Mouse (Mus musculus): ENCODE measurements around the gene BC048562. TPM values are rescaled to one million over a fixed set of nuclear protein-coding genes. Genes with fewer than 3 reads are reported as not detected.

BC048562 gene
- total and polyA plus RNA-seq, 3 experiments = not detected

Other genes starting within 250 kb of the BC048562 start
Only the 20 nearest of the 23 such genes appear.
- 3.7 and 3.9 TPM in 2 replicates for gene Dag1, start 172.5 kb upstream of the BC048562 start, total RNA-seq (2012; rRNA removed)
- 1.4 and 1.7 TPM in 2 replicates for gene Dag1, start 172.5 kb upstream of the BC048562 start, total RNA-seq (2014; rRNA removed)
- gene Dag1, start 172.5 kb upstream of the BC048562 start, polyA plus RNA-seq (2012; ENCODE audit: insufficient read length, low read depth) = 4.3 and 5.7 TPM in 2 replicates
- 9.3 and 12.9 TPM in 2 replicates for gene Nicn1, start 146.1 kb upstream of the BC048562 start, total RNA-seq (2012; rRNA removed)
- gene Nicn1, start 146.1 kb upstream of the BC048562 start, total RNA-seq (2014; rRNA removed) = 7.4 and 8.5 TPM in 2 replicates
- 9.5 and 9.7 TPM in 2 replicates for gene Nicn1, start 146.1 kb upstream of the BC048562 start, polyA plus RNA-seq (2012; ENCODE audit: insufficient read length, low read depth)
- 2.2 and 2.7 TPM in 2 replicates for gene Amt, start 139.6 kb upstream of the BC048562 start, total RNA-seq (2012; rRNA removed)
- 1.1 and 1.3 TPM in 2 replicates for gene Amt, start 139.6 kb upstream of the BC048562 start, total RNA-seq (2014; rRNA removed)
- 1.5 and 2.1 TPM in 2 replicates for gene Amt, start 139.6 kb upstream of the BC048562 start, polyA plus RNA-seq (2012; ENCODE audit: insufficient read length, low read depth)
- 84.0 and 96.9 TPM in 2 replicates for gene Rhoa, start 130.4 kb upstream of the BC048562 start, total RNA-seq (2012; rRNA removed)
- 231 and 243 TPM in 2 replicates for gene Rhoa, start 130.4 kb upstream of the BC048562 start, total RNA-seq (2014; rRNA removed)
- gene Rhoa, start 130.4 kb upstream of the BC048562 start, polyA plus RNA-seq (2012; ENCODE audit: insufficient read length, low read depth) = 308 TPM in 2 replicates
- gene Tcta, start 130.3 kb upstream of the BC048562 start, total RNA-seq (2012; rRNA removed) = 5.0 and 8.7 TPM in 2 replicates
- 7.3 and 7.4 TPM in 2 replicates for gene Tcta, start 130.3 kb upstream of the BC048562 start, total RNA-seq (2014; rRNA removed)
- gene Tcta, start 130.3 kb upstream of the BC048562 start, polyA plus RNA-seq (2012; ENCODE audit: insufficient read length, low read depth) = 3.0 and 5.0 TPM in 2 replicates
- 506 and 595 TPM in 2 replicates for gene Gpx1, start 97.6 kb upstream of the BC048562 start, total RNA-seq (2012; rRNA removed)
- gene Gpx1, start 97.6 kb upstream of the BC048562 start, total RNA-seq (2014; rRNA removed) = 750 and 883 TPM in 2 replicates
- 694 and 813 TPM in 2 replicates for gene Gpx1, start 97.6 kb upstream of the BC048562 start, polyA plus RNA-seq (2012; ENCODE audit: insufficient read length, low read depth)
- gene Usp4, start 88.6 kb upstream of the BC048562 start, total RNA-seq (2012; rRNA removed) = 72.8 and 74.6 TPM in 2 replicates
- 50.6 and 52.1 TPM in 2 replicates for gene Usp4, start 88.6 kb upstream of the BC048562 start, total RNA-seq (2014; rRNA removed)
- gene Usp4, start 88.6 kb upstream of the BC048562 start, polyA plus RNA-seq (2012; ENCODE audit: insufficient read length, low read depth) = 86.3 and 93.5 TPM in 2 replicates
- gene 1700102P08Rik, start 43.7 kb upstream of the BC048562 start, total RNA-seq (2012; rRNA removed) = 0.21 TPM in 2 replicates
- 0.59 TPM in 1 of 2 replicates, not detected in the other for gene 1700102P08Rik, start 43.7 kb upstream of the BC048562 start, total RNA-seq (2014; rRNA removed)
- gene 1700102P08Rik, start 43.7 kb upstream of the BC048562 start, polyA plus RNA-seq (2012; ENCODE audit: insufficient read length, low read depth) = 0.26 TPM in 1 of 2 replicates, not detected in the other
- 0.04 TPM in 2 replicates for gene Ccdc36, start 8.0 kb upstream of the BC048562 start, total RNA-seq (2012; rRNA removed)
- gene Ccdc36, start 8.0 kb upstream of the BC048562 start, total RNA-seq (2014; rRNA removed) = 0.13 and 0.20 TPM in 2 replicates
- 0.13 TPM in 1 of 2 replicates, not detected in the other for gene Ccdc36, start 8.0 kb upstream of the BC048562 start, polyA plus RNA-seq (2012; ENCODE audit: insufficient read length, low read depth)
- gene Ccdc71, start 24.0 kb downstream of the BC048562 start, total RNA-seq (2012; rRNA removed) = 16.1 and 19.3 TPM in 2 replicates
- gene Ccdc71, start 24.0 kb downstream of the BC048562 start, total RNA-seq (2014; rRNA removed) = 13.0 and 14.5 TPM in 2 replicates
- 29.0 and 33.0 TPM in 2 replicates for gene Ccdc71, start 24.0 kb downstream of the BC048562 start, polyA plus RNA-seq (2012; ENCODE audit: insufficient read length, low read depth)
- gene Klhdc8b, start 25.1 kb downstream of the BC048562 start, total RNA-seq (2012; rRNA removed) = 3.1 and 3.5 TPM in 2 replicates
- 1.9 and 2.6 TPM in 2 replicates for gene Klhdc8b, start 25.1 kb downstream of the BC048562 start, total RNA-seq (2014; rRNA removed)
- 3.4 and 5.2 TPM in 2 replicates for gene Klhdc8b, start 25.1 kb downstream of the BC048562 start, polyA plus RNA-seq (2012; ENCODE audit: insufficient read length, low read depth)
- gene Lamb2, start 43.3 kb downstream of the BC048562 start, total RNA-seq (2012; rRNA removed) = 0.08 and 0.89 TPM in 2 replicates
- gene Lamb2, start 43.3 kb downstream of the BC048562 start, total RNA-seq (2014; rRNA removed) = 0.04 TPM in 1 of 2 replicates, not detected in the other
- gene Lamb2, start 43.3 kb downstream of the BC048562 start, polyA plus RNA-seq (2012; ENCODE audit: insufficient read length, low read depth) = 0.11 and 0.17 TPM in 2 replicates
- gene Usp19, start 54.1 kb downstream of the BC048562 start, total RNA-seq (2012; rRNA removed) = 68.7 and 69.9 TPM in 2 replicates
- gene Usp19, start 54.1 kb downstream of the BC048562 start, total RNA-seq (2014; rRNA removed) = 36.5 TPM in 2 replicates
- 84.2 and 106 TPM in 2 replicates for gene Usp19, start 54.1 kb downstream of the BC048562 start, polyA plus RNA-seq (2012; ENCODE audit: insufficient read length, low read depth)
- gene Qars, start 71.2 kb downstream of the BC048562 start, total RNA-seq (2012; rRNA removed) = 271 and 322 TPM in 2 replicates
- gene Qars, start 71.2 kb downstream of the BC048562 start, total RNA-seq (2014; rRNA removed) = 188 and 229 TPM in 2 replicates
- gene Qars, start 71.2 kb downstream of the BC048562 start, polyA plus RNA-seq (2012; ENCODE audit: insufficient read length, low read depth) = 270 and 293 TPM in 2 replicates
- gene Qrich1, start 80.3 kb downstream of the BC048562 start, total RNA-seq (2012; rRNA removed) = 104 and 115 TPM in 2 replicates
- 117 and 118 TPM in 2 replicates for gene Qrich1, start 80.3 kb downstream of the BC048562 start, total RNA-seq (2014; rRNA removed)
- 61.5 and 72.1 TPM in 2 replicates for gene Qrich1, start 80.3 kb downstream of the BC048562 start, polyA plus RNA-seq (2012; ENCODE audit: insufficient read length, low read depth)
- 405 and 494 TPM in 2 replicates for gene Impdh2, start 123.8 kb downstream of the BC048562 start, total RNA-seq (2012; rRNA removed)
- gene Impdh2, start 123.8 kb downstream of the BC048562 start, total RNA-seq (2014; rRNA removed) = 464 and 485 TPM in 2 replicates
- 472 and 483 TPM in 2 replicates for gene Impdh2, start 123.8 kb downstream of the BC048562 start, polyA plus RNA-seq (2012; ENCODE audit: insufficient read length, low read depth)
- gene Ndufaf3, start 131.0 kb downstream of the BC048562 start, total RNA-seq (2012; rRNA removed) = 24.6 and 25.7 TPM in 2 replicates
- gene Ndufaf3, start 131.0 kb downstream of the BC048562 start, total RNA-seq (2014; rRNA removed) = 15.3 and 15.7 TPM in 2 replicates
- 27.2 and 30.7 TPM in 2 replicates for gene Ndufaf3, start 131.0 kb downstream of the BC048562 start, polyA plus RNA-seq (2012; ENCODE audit: insufficient read length, low read depth)
- gene Dalrd3, start 133.4 kb downstream of the BC048562 start, total RNA-seq (2012; rRNA removed) = 110 and 119 TPM in 2 replicates
- 52.6 and 57.4 TPM in 2 replicates for gene Dalrd3, start 133.4 kb downstream of the BC048562 start, total RNA-seq (2014; rRNA removed)
- 100 and 114 TPM in 2 replicates for gene Dalrd3, start 133.4 kb downstream of the BC048562 start, polyA plus RNA-seq (2012; ENCODE audit: insufficient read length, low read depth)
- gene Wdr6, start 142.3 kb downstream of the BC048562 start, total RNA-seq (2012; rRNA removed) = 14.3 and 17.8 TPM in 2 replicates
- gene Wdr6, start 142.3 kb downstream of the BC048562 start, total RNA-seq (2014; rRNA removed) = 9.1 and 9.8 TPM in 2 replicates
- 14.9 and 16.3 TPM in 2 replicates for gene Wdr6, start 142.3 kb downstream of the BC048562 start, polyA plus RNA-seq (2012; ENCODE audit: insufficient read length, low read depth)
- gene P4htm, start 161.2 kb downstream of the BC048562 start, total RNA-seq (2012; rRNA removed) = 9.1 and 11.0 TPM in 2 replicates
- gene P4htm, start 161.2 kb downstream of the BC048562 start, total RNA-seq (2014; rRNA removed) = 4.8 and 5.4 TPM in 2 replicates
- gene P4htm, start 161.2 kb downstream of the BC048562 start, polyA plus RNA-seq (2012; ENCODE audit: insufficient read length, low read depth) = 7.9 and 9.5 TPM in 2 replicates

Measured in CH12.LX (cell line).